Mouse (Mus musculus): ENCODE measurements around the gene Irf2bp2.

The Irf2bp2 gene

GRCm38 (mm10) chr8:126593889-126594480, at the start of gene Irf2bp2:
TSS of gene Irf2bp2 (minus strand) at chr8:126593986.
- peak; percentile 89 for DNase-seq (ENCODE audit: low spot score)

GRCm38 (mm10) chr8:126642665-126643064, 48.9 kb upstream of the Irf2bp2 start:
- DNase-seq (ENCODE audit: low spot score), result no peak

GRCm38 (mm10) chr8:126641568-126642295, 47.9 kb upstream of the Irf2bp2 start:
- DNase-seq (ENCODE audit: low spot score), result no peak

GRCm38 (mm10) chr8:126639161-126639560, 45.4 kb upstream of the Irf2bp2 start:
- DNase-seq (ENCODE audit: low spot score), result peak; percentile 64

GRCm38 (mm10) chr8:126638027-126638426, 44.2 kb upstream of the Irf2bp2 start:
- DNase-seq (ENCODE audit: low spot score), result no peak

GRCm38 (mm10) chr8:126634541-126635048, 40.8 kb upstream of the Irf2bp2 start:
- peak; percentile 51 for DNase-seq (ENCODE audit: low spot score)

GRCm38 (mm10) chr8:126628616-126629015, 34.8 kb upstream of the Irf2bp2 start:
- peak; percentile 47 for DNase-seq (ENCODE audit: low spot score)

GRCm38 (mm10) chr8:126626415-126626814, 32.6 kb upstream of the Irf2bp2 start:
- DNase-seq (ENCODE audit: low spot score), result no peak

- DNase-seq (ENCODE audit: low spot score), result no peak
These were observed 28.5 kb upstream of the Irf2bp2 start for GRCm38 (mm10) chr8:126622111-126622795.

GRCm38 (mm10) chr8:126620721-126621120, 26.9 kb upstream of the Irf2bp2 start:
- no peak for DNase-seq (ENCODE audit: low spot score)

- DNase-seq (ENCODE audit: low spot score), result no peak
These were observed 25.7 kb upstream of the Irf2bp2 start for GRCm38 (mm10) chr8:126619487-126619886.

- DNase-seq (ENCODE audit: low spot score), result no peak
These were observed 23.9 kb upstream of the Irf2bp2 start for GRCm38 (mm10) chr8:126617665-126618064.

GRCm38 (mm10) chr8:126616736-126617135, 22.9 kb upstream of the Irf2bp2 start:
- DNase-seq (ENCODE audit: low spot score), result peak; percentile 23

- peak; percentile 85 for DNase-seq (ENCODE audit: low spot score)
These were observed 22.0 kb upstream of the Irf2bp2 start for GRCm38 (mm10) chr8:126615765-126616164.

- peak; percentile 22 for DNase-seq (ENCODE audit: low spot score)
These were observed 20.9 kb upstream of the Irf2bp2 start for GRCm38 (mm10) chr8:126614740-126615132.

GRCm38 (mm10) chr8:126614062-126614739, 20.4 kb upstream of the Irf2bp2 start:
- DNase-seq (ENCODE audit: low spot score), result peak; percentile 62

- DNase-seq (ENCODE audit: low spot score), result no peak
These were observed 19.4 kb upstream of the Irf2bp2 start for GRCm38 (mm10) chr8:126613143-126613542.

- DNase-seq (ENCODE audit: low spot score), result no peak
These were observed 19.0 kb upstream of the Irf2bp2 start for GRCm38 (mm10) chr8:126612739-126613138.

GRCm38 (mm10) chr8:126610713-126611112, 16.9 kb upstream of the Irf2bp2 start:
- DNase-seq (ENCODE audit: low spot score), result no peak

- peak; percentile 73 for DNase-seq (ENCODE audit: low spot score)
These were observed 15.9 kb upstream of the Irf2bp2 start for GRCm38 (mm10) chr8:126609556-126610263.

GRCm38 (mm10) chr8:126603241-126603947, 9.6 kb upstream of the Irf2bp2 start:
- peak; percentile 64 for DNase-seq (ENCODE audit: low spot score)
